Mouse (Mus musculus) stomach, embryonic 14.5 days (tissue): ENCODE measurements around the gene Sergef. TPM values are rescaled to one million over a fixed set of nuclear protein-coding genes. Genes with fewer than 3 reads are reported as not detected.

ENCODE experiments used
- ATAC-seq: fragments of 200-750 bp; cut with Nextera tagmentation; 2 replicates; pipeline ENCODE4 v1.8.0; 2017; ENCODE audit warnings: low read depth, moderate TSS enrichment; ENCODE audit not compliant: insufficient number of reproducible peaks, insufficient read depth, low FRiP score
- H3K27ac ChIP-seq: fragments of 300-500 bp; sonication (generic); 2 replicates; pipeline ENCODE4 v1.5.1; 2014; ENCODE audit warnings: mild to moderate bottlenecking, low read length, moderate library complexity, mixed read lengths
- H3K27me3 ChIP-seq: fragments of 300-500 bp; sonication (generic); 2 replicates; pipeline ENCODE4 v1.6.1; 2014; ENCODE audit warnings: low read length, control low read depth, mixed read lengths; ENCODE audit not compliant: control insufficient read depth, insufficient read depth
- H3K36me3 ChIP-seq: fragments of 300-500 bp; sonication (generic); 2 replicates; pipeline ENCODE4 v1.6.1; 2014; ENCODE audit warnings: mild to moderate bottlenecking, control low read depth, low read length, moderate library complexity, mixed read lengths; ENCODE audit not compliant: control insufficient read depth, insufficient read depth
- H3K4me1 ChIP-seq: fragments of 300-500 bp; sonication (generic); 2 replicates; pipeline ENCODE4 v1.6.1; 2014; ENCODE audit warnings: low read length, control low read depth, mixed read lengths; ENCODE audit not compliant: control insufficient read depth, insufficient read depth
- H3K4me2 ChIP-seq: fragments of 300-500 bp; sonication (generic); replicated peaks from 2 replicates; pipeline ENCODE4 v1.6.1; 2014; ENCODE audit warnings: low read depth, low read length, control low read depth
- H3K4me3 ChIP-seq: fragments of 300-500 bp; sonication (generic); 2 replicates; pipeline ENCODE4 v1.5.1; 2014; ENCODE audit warnings: low read depth, low read length, control low read depth
- H3K9ac ChIP-seq: fragments of 300-500 bp; sonication (generic); replicated peaks from 2 replicates; pipeline ENCODE4 v1.6.1; 2014; ENCODE audit warnings: low read depth, mild to moderate bottlenecking, control low read depth, low read length, moderate library complexity, mixed read lengths
- H3K9me3 ChIP-seq: fragments of 300-500 bp; sonication (generic); 2 replicates; pipeline ENCODE4 v1.6.1; 2016; ENCODE audit warnings: low read depth, low read length, control low read depth; ENCODE audit not compliant: control insufficient read depth
- WGBS: fragments of 180-500 bp; shearing (Covaris S2); extraction: QIAGEN DNeasy Blood & Tissue Kit; methylation state at CpG from one replicate; pipeline ENCODE4 v1.1.7; 2014; 5-methylcytosine and 5-hydroxymethylcytosine counted together
- polyA plus RNA-seq: library from polyadenylated mRNA; unstranded; fragments of >200 nt; fragmentation: Nextera tagmentation; extraction: Ambion mirVana; gene quantifications from 2 replicates; pipeline ENCODE4 v1.2.1, GENCODE M21; 2014

Sergef gene
- polyA plus RNA-seq, 1 experiment from 2014 or later: 18.4 TPM

GRCm38 (mm10) chr7:46559643-46560042 lies 80.0 kb downstream of the Sergef start:
- Histone ChIP-seq H3K27ac (no peak overlapping the region), H3K9me3 (no peaks in the 10 kb centered on the region), H3K4me2 (no peak overlapping the region), H3K36me3 (no peaks in the 10 kb centered on the region), H3K9ac (no peak overlapping the region), H3K4me1 (no peaks in the 10 kb centered on the region), H3K4me3 (no peak overlapping the region), H3K27me3 (no peaks in the 10 kb centered on the region)
- 88% methylated on average over 6 of the region's 6 CpGs for WGBS
- ATAC-seq: no peak

- H3K9ac ChIP-seq: no peak overlapping the region
- no peaks in the 10 kb centered on the region for H3K9me3 ChIP-seq
- no peak overlapping the region for H3K27ac ChIP-seq
- no peak overlapping the region for H3K4me2 ChIP-seq
- no peak for ATAC-seq
- no peaks in the 10 kb centered on the region for H3K36me3 ChIP-seq
- 82% methylated on average over 5 of the region's 5 CpGs for WGBS
- H3K4me1 ChIP-seq: no peaks in the 10 kb centered on the region
- no peak overlapping the region for H3K4me3 ChIP-seq
- H3K27me3 ChIP-seq: no peaks in the 10 kb centered on the region
Measured at GRCm38 (mm10) chr7:46559006-46559405, 80.6 kb downstream of the Sergef start.

GRCm38 (mm10) chr7:46557996-46558395 lies 81.6 kb downstream of the Sergef start:
- Histone ChIP-seq H3K4me2 (no peak overlapping the region), H3K27ac (no peak overlapping the region), H3K9ac (no peak overlapping the region), H3K4me1 (no peaks in the 10 kb centered on the region), H3K4me3 (no peak overlapping the region), H3K9me3 (no peaks in the 10 kb centered on the region), H3K27me3 (no peaks in the 10 kb centered on the region), H3K36me3 (no peaks in the 10 kb centered on the region)
- ATAC-seq: no peak
- WGBS: 86% methylated on average over 4 of the region's 4 CpGs

- 83% methylated on average over 11 of the region's 11 CpGs for WGBS
- ATAC-seq: no peak
- no peak overlapping the region for H3K9ac ChIP-seq
Measured at GRCm38 (mm10) chr7:46557387-46557786, 82.2 kb downstream of the Sergef start.

GRCm38 (mm10) chr7:46556358-46557118 lies 83.1 kb downstream of the Sergef start:
- ATAC-seq: no peak

More at GRCm38 (mm10) chr7:46557387-46557786, 82.2 kb downstream of the Sergef start:
- H3K4me3 ChIP-seq: no peak overlapping the region
- no peaks in the 10 kb centered on the region for H3K36me3 ChIP-seq
- no peak overlapping the region for H3K4me2 ChIP-seq
- no peaks in the 10 kb centered on the region for H3K9me3 ChIP-seq
- H3K27me3 ChIP-seq: no peaks in the 10 kb centered on the region
- no peak overlapping the region for H3K27ac ChIP-seq
- H3K4me1 ChIP-seq: no peaks in the 10 kb centered on the region

GRCm38 (mm10) chr7:46555731-46556130 lies 83.9 kb downstream of the Sergef start:
- no peak overlapping the region for H3K9ac ChIP-seq
- WGBS: 83% methylated on average over 7 of the region's 7 CpGs
- no peak overlapping the region for H3K27ac ChIP-seq
- ATAC-seq: no peak
- no peak overlapping the region for H3K4me2 ChIP-seq
- no peaks in the 10 kb centered on the region for H3K9me3 ChIP-seq
- H3K27me3 ChIP-seq: no peaks in the 10 kb centered on the region
- no peaks in the 10 kb centered on the region for H3K36me3 ChIP-seq
- no peak overlapping the region for H3K4me3 ChIP-seq
- no peaks in the 10 kb centered on the region for H3K4me1 ChIP-seq

More at GRCm38 (mm10) chr7:46556358-46557118, 83.1 kb downstream of the Sergef start:
- 87% methylated on average over 13 of the region's 13 CpGs for WGBS
- no peaks in the 10 kb centered on the region for H3K9me3 ChIP-seq
- H3K4me2 ChIP-seq: no peak overlapping the region
- H3K4me1 ChIP-seq: no peaks in the 10 kb centered on the region
- H3K4me3 ChIP-seq: no peak overlapping the region
- H3K9ac ChIP-seq: no peak overlapping the region
- H3K36me3 ChIP-seq: no peaks in the 10 kb centered on the region
- no peaks in the 10 kb centered on the region for H3K27me3 ChIP-seq
- H3K27ac ChIP-seq: no peak overlapping the region

GRCm38 (mm10) chr7:46554855-46555254 lies 84.8 kb downstream of the Sergef start:
- H3K36me3 ChIP-seq: no peaks in the 10 kb centered on the region
- ATAC-seq: no peak
- no peak overlapping the region for H3K9ac ChIP-seq
- H3K27ac ChIP-seq: no peak overlapping the region
- H3K27me3 ChIP-seq: no peaks in the 10 kb centered on the region
- no peak overlapping the region for H3K4me2 ChIP-seq
- no peaks in the 10 kb centered on the region for H3K4me1 ChIP-seq
- H3K4me3 ChIP-seq: no peak overlapping the region
- WGBS: 84% methylated on average over 9 of the region's 9 CpGs
- no peaks in the 10 kb centered on the region for H3K9me3 ChIP-seq

- H3K9ac ChIP-seq: no peak overlapping the region
- no peak overlapping the region for H3K27ac ChIP-seq
- no peaks in the 10 kb centered on the region for H3K27me3 ChIP-seq
- no peaks in the 10 kb centered on the region for H3K36me3 ChIP-seq
- H3K9me3 ChIP-seq: no peaks in the 10 kb centered on the region
- no peaks in the 10 kb centered on the region for H3K4me1 ChIP-seq
- WGBS: 28% methylated on average over 7 of the region's 7 CpGs
- no peak overlapping the region for H3K4me2 ChIP-seq
- no peak overlapping the region for H3K4me3 ChIP-seq
- peak; percentile 34; the same call in 1 of the 2 replicates for ATAC-seq
Measured at GRCm38 (mm10) chr7:46554003-46554402, 85.6 kb downstream of the Sergef start.
